Mouse (Mus musculus) G1E (cell line): ENCODE results near the gene Snx13. TPM values are rescaled to one million over a fixed set of nuclear protein-coding genes. Genes with fewer than 3 reads are reported as not detected.

Source experiments
- ATAC-seq: 2 replicates; pipeline ENCODE4 v1.8.0; 2016; ENCODE audit warnings: mild to moderate bottlenecking; ENCODE audit not compliant: insufficient number of reproducible peaks, poor library complexity, low FRiP score, severe bottlenecking; ENCODE audit errors: extremely low read depth
- DNase-seq: peaks from one replicate; pipeline ENCODE4 v3.0.0; 2012; ENCODE audit warnings: low spot score
- H3K27me3 ChIP-seq: 2 replicates; pipeline ENCODE4 v1.6.1; 2012; ENCODE audit warnings: mild to moderate bottlenecking, low read length, inconsistent platforms; ENCODE audit not compliant: insufficient read depth
- H3K36me3 ChIP-seq: replicated peaks from 2 replicates; pipeline ENCODE3; 2012; ENCODE audit warnings: mild to moderate bottlenecking, inconsistent platforms
- H3K4me1 ChIP-seq: 2 replicates; pipeline ENCODE4 v1.6.1; 2012; ENCODE audit warnings: low read depth, low read length, inconsistent platforms, mixed read lengths; ENCODE audit not compliant: insufficient read depth
- H3K4me3 ChIP-seq: 2 replicates; pipeline ENCODE4 v1.5.1; 2012; ENCODE audit warnings: low read depth, mild to moderate bottlenecking, inconsistent platforms, low read length, moderate library complexity, mixed read lengths
- H3K9me3 ChIP-seq: replicated peaks from 2 replicates; pipeline ENCODE4 v1.6.1; 2012; ENCODE audit warnings: inconsistent platforms
- CTCF ChIP-seq: IDR thresholded peaks from 2 replicates; pipeline ENCODE4 v1.5.1; 2012; ENCODE audit warnings: low read depth, low read length, inconsistent platforms, mixed read lengths
- GATA1 ChIP-seq: IDR thresholded peaks from 2 replicates; pipeline ENCODE4 v1.6.1; 2012; ENCODE audit warnings: borderline replicate concordance, low read length, inconsistent platforms, mixed read lengths
- GATA2 ChIP-seq: IDR thresholded peaks from 2 replicates; pipeline ENCODE4 v1.6.1; 2012; ENCODE audit warnings: low read depth, low read length, inconsistent platforms, borderline replicate concordance
- POLR2AphosphoS5 ChIP-seq: IDR thresholded peaks from 2 replicates; pipeline ENCODE4 v1.6.1; 2012; ENCODE audit warnings: low read depth, low read length, inconsistent platforms; ENCODE audit not compliant: insufficient replicate concordance
- TAL1 ChIP-seq: conservative IDR thresholded peaks from 2 replicates; pipeline ENCODE4 v1.6.1; 2012; ENCODE audit warnings: low read depth, low read length, inconsistent platforms, mixed read lengths
- polyA plus RNA-seq: library from polyadenylated mRNA; stranded (reverse); fragments of >175 nt; gene quantifications from 2 replicates; pipeline ENCODE4 v1.2.3, GENCODE M21; 2012
- total RNA-seq, 2 experiments: library from RNA; stranded (forward) in 1 of 2; stranded (reverse) in 1 of 2; fragments of 200-1000 nt in 1 of 2; fragments of >200 nt in 1 of 2; fragmentation: Nextera tagmentation in 1 of 2; gene quantifications; 2 replicates each; pipeline ENCODE4 v1.2.3; 2014 to 2017

Gene Snx13
- total and polyA plus RNA-seq, 3 experiments, result 11.4 to 49.8 (median 23.3) TPM

GRCm38 (mm10) chr12:35046310-35046998, 532 bp upstream of the Snx13 start:
- H3K9me3 ChIP-seq, result no peaks in the 10 kb centered on the region
- DNase-seq, result peak; percentile 61
- H3K36me3 ChIP-seq, result peaks cover 3% of the 10 kb centered on the region
- TF ChIP-seq CTCF (no peak), POLR2AphosphoS5 (no peak), GATA2 (no peak), GATA1 (no peak), TAL1 (no peak)
- ATAC-seq, result peak; percentile 70
- peak overlapping the region; percentile 97 for H3K4me3 ChIP-seq
- H3K27me3 ChIP-seq, result no peaks in the 10 kb centered on the region
- peaks cover 24% of the 10 kb centered on the region for H3K4me1 ChIP-seq

GRCm38 (mm10) chr12:35047320-35048225, 587 bp downstream of the Snx13 start:
- Histone ChIP-seq H3K4me3 (peak overlapping the region; percentile 97), H3K4me1 (peaks cover 23% of the 10 kb centered on the region), H3K27me3 (no peaks in the 10 kb centered on the region), H3K9me3 (no peaks in the 10 kb centered on the region), H3K36me3 (peaks cover 4% of the 10 kb centered on the region)
- DNase-seq, result peak; percentile 53
- TF ChIP-seq POLR2AphosphoS5 (no peak), GATA1 (no peak), GATA2 (no peak), CTCF (no peak), TAL1 (no peak)
- ATAC-seq, result peak; percentile 47

GRCm38 (mm10) chr12:35048891-35049290, 1.9 kb downstream of the Snx13 start:
- DNase-seq (no peak), ATAC-seq (no peak)
- H3K27me3 ChIP-seq, result no peaks in the 10 kb centered on the region
- TF ChIP-seq TAL1, result no peak
- no peak for TF ChIP-seq GATA1
- no peak for TF ChIP-seq CTCF
- no peak for TF ChIP-seq GATA2
- no peak for TF ChIP-seq POLR2AphosphoS5
- no peaks in the 10 kb centered on the region for H3K9me3 ChIP-seq
- H3K4me3 ChIP-seq, result no peak overlapping the region
- H3K36me3 ChIP-seq, result peaks cover 4% of the 10 kb centered on the region
- peaks cover 25% of the 10 kb centered on the region for H3K4me1 ChIP-seq

GRCm38 (mm10) chr12:35050501-35050900, 3.5 kb downstream of the Snx13 start:
- Histone ChIP-seq H3K4me1 (peaks cover 25% of the 10 kb centered on the region), H3K27me3 (no peaks in the 10 kb centered on the region), H3K36me3 (peaks cover 6% of the 10 kb centered on the region), H3K9me3 (no peaks in the 10 kb centered on the region), H3K4me3 (no peak overlapping the region)
- ATAC-seq, result no peak
- DNase-seq, result no peak
- TF ChIP-seq CTCF (no peak), GATA1 (no peak), TAL1 (no peak), GATA2 (no peak), POLR2AphosphoS5 (no peak)

GRCm38 (mm10) chr12:35050964-35051758, 4.2 kb downstream of the Snx13 start:
- ATAC-seq, result no peak

More at GRCm38 (mm10) chr12:35050964-35051758, 4.2 kb downstream of the Snx13 start:
- Histone ChIP-seq H3K9me3 (no peaks in the 10 kb centered on the region), H3K4me1 (peaks cover 22% of the 10 kb centered on the region), H3K4me3 (no peak overlapping the region), H3K36me3 (peaks cover 6% of the 10 kb centered on the region), H3K27me3 (no peaks in the 10 kb centered on the region)
- TF ChIP-seq GATA2 (no peak), TAL1 (no peak), CTCF (no peak), POLR2AphosphoS5 (no peak), GATA1 (no peak)
- DNase-seq, result no peak
